Mouse (Mus musculus) lung, postnatal 0 days (tissue): ENCODE data around the gene Tpte.

Source experiments
- CTCF ChIP-seq: IDR thresholded peaks from 2 replicates; pipeline ENCODE4 v1.5.1; 2016; ENCODE audit warnings: antibody characterized with exemption, mild to moderate bottlenecking
- EP300 ChIP-seq: IDR thresholded peaks from 2 replicates; pipeline ENCODE4 v1.6.1; 2016; ENCODE audit warnings: antibody characterized with exemption, mild to moderate bottlenecking, control low read depth

DNA sequence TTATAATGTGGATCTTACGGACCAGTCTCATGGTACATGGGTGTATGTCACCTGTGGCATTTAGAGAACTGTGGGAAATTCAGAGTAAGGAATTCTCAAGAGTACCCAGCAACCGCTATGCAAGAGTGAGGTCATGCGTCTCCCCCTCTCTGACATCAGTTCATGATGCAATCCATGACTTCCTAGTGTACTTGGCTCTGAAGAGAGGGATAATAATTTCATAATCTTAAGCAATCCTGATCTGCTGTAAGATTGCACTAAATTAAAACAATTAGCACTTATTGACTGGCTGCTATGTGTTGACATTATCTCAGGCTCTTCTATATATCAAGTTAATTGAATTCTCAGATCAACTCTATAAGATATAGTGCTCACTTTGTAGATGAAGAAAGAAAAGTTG lies 16.4 kb upstream of the Tpte start:
- TF ChIP-seq EP300 (no peak), CTCF (no peak)
